In the genomic region with DNA sequence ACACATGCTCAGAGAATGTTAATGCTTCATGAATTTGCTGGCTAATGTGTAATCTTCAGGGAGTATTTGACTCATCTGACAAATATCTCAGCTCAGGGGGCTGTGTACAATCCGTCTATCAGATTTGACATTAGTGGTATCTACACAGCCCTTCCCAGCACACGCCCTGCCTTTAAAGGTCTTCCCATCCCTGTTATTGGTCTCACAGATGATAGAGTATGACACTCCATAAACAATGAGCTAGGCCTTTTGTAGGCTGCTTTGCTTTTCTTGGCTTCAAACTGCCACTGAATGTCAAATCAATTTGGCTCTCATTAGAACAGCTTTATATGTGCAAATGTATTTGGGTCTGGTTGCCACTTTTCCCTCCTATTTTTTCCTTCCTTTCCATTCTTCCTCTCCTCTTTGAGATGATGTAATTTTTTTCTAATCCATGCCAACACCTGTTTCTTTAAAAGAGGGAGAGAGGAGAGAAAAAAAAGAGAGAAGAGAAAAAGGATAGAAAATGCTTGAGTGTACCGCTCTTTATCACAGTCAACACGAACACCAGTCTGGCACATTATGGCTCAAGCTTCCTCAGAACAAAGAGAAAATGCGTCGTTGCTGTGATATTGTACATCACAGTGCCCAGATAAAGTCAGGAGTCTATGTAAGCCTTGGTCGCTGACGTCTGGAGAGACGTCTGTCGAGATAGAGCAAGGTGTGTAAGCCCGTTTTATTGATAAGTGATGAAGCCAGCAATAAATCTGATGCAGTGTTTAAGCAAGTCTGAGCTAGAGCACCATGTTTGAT, we compare ENCODE assay signal across 21 mouse cellular contexts.
DNase-seq lines count a peak whose midpoint lies in the region; ATAC-seq and TF ChIP-seq lines count a peak whose summit lies in the region.
"Had no signal": no experiment of that assay in that cellular context is flagged by ENCODE, and none has a peak within 500 bp of the region (broad histone marks: within the 10 kb centered on the region; RNA-seq: fewer than 3 reads in every experiment).

No protein-coding gene starts in this region.

- no peaks in the 10 kb centered on the region for H3K4me1 ChIP-seq in liver, postnatal 0 days (ENCODE audit: insufficient read depth)
- H3K4me1 ChIP-seq: hindbrain, embryonic 13.5 days; limb, embryonic 12.5 days; megakaryocyte, embryonic 14.5 days had no signal

- no peak for ATAC-seq in liver, postnatal 0 days

- DNase-seq in heart, adult 8-10 months (ENCODE audit: low spot score): peak; percentile 2
- DNase-seq in heart, adult 9 months (ENCODE audit: low spot score in 2 of 2): no peak
- peak; percentile 80 for DNase-seq in 3T3-L1 (ENCODE audit: low read depth, low spot score)
- DNase-seq in NIH3T3 (ENCODE audit: low read depth): peak; percentile 54
- peak; percentile 16 for DNase-seq in retina, embryonic 14.5 days (ENCODE audit: low spot score)
- no peak for DNase-seq in liver, postnatal 0 days
- DNase-seq in ovary, adult 18-20 months (ENCODE audit: low spot score): no peak
- DNase-seq: adrenal gland, adult 2 months; cerebellum, adult 11-12 months; gastrocnemius, postnatal 14 days; heart, adult 2 months; heart, postnatal 14 days; kidney, adult 11 months; kidney, postnatal 10 days; lung, postnatal 10 days; right cerebral cortex, postnatal 4 days had no signal

- no peak overlapping the region for H3K4me2 ChIP-seq in liver, postnatal 0 days (ENCODE audit: low read depth, low read length)
- H3K4me2 ChIP-seq: embryonic facial prominence, embryonic 13.5 days; hindbrain, embryonic 13.5 days; limb, embryonic 12.5 days had no signal

- H3K36me3 ChIP-seq in liver, postnatal 0 days (replicated peaks; ENCODE audit: insufficient read depth, low read length): no peaks in the 10 kb centered on the region
- H3K36me3 ChIP-seq: embryonic facial prominence, embryonic 13.5 days; hindbrain, embryonic 13.5 days; limb, embryonic 12.5 days had no signal

- no peak overlapping the region for H3K9ac ChIP-seq in liver, postnatal 0 days (replicated peaks)
- H3K9ac ChIP-seq: embryonic facial prominence, embryonic 13.5 days; hindbrain, embryonic 13.5 days; limb, embryonic 12.5 days; liver, embryonic 14.5 days had no signal

- no peak for TF ChIP-seq CTCF in liver, postnatal 0 days (IDR thresholded peaks at IDR 0.05; ENCODE audit: low read depth)

- 70% methylated on average over 11 of the region's 11 CpGs for WGBS in liver, postnatal 0 days (ENCODE audit: insufficient replicate concordance)

- H3K27ac ChIP-seq in liver, postnatal 0 days (ENCODE audit: low read depth): no peak overlapping the region
- H3K27ac ChIP-seq: embryonic facial prominence, embryonic 13.5 days; heart, adult 2 months; hindbrain, embryonic 13.5 days; limb, embryonic 12.5 days; liver, embryonic 14.5 days had no signal

- no peak for TF ChIP-seq EP300 in liver, postnatal 0 days (IDR thresholded peaks at IDR 0.05; ENCODE audit: low read depth)

- no peaks in the 10 kb centered on the region for H3K9me3 ChIP-seq in liver, postnatal 0 days (ENCODE audit: low read length)
- H3K9me3 ChIP-seq: embryonic facial prominence, embryonic 13.5 days; hindbrain, embryonic 13.5 days; limb, embryonic 12.5 days had no signal

- no peak overlapping the region for H3K4me3 ChIP-seq in liver, postnatal 0 days (ENCODE audit: low read depth, low read length)
- H3K4me3 ChIP-seq: embryonic facial prominence, embryonic 13.5 days; heart, adult 2 months; hindbrain, embryonic 13.5 days; limb, embryonic 12.5 days; megakaryocyte, embryonic 14.5 days had no signal

- H3K27me3 ChIP-seq in liver, postnatal 0 days (ENCODE audit: insufficient read depth, low read length): no peaks in the 10 kb centered on the region
- H3K27me3 ChIP-seq: hindbrain, embryonic 13.5 days; limb, embryonic 12.5 days; megakaryocyte, embryonic 14.5 days had no signal

Comparison
In these comparisons a context has a peak if more than half of its experiments do, and no peak if none do; other contexts are left out.
1. DNase-seq: peak in heart, adult 8-10 months (single experiment), 3T3-L1 (single experiment), NIH3T3 (single experiment) and retina, embryonic 14.5 days (single experiment); none in heart, adult 9 months (0 of 2), liver, postnatal 0 days (single experiment) and ovary, adult 18-20 months (single experiment).